Mouse (Mus musculus): Measurements from ENCODE around the gene Dapk1.

Dapk1 gene

DNA sequence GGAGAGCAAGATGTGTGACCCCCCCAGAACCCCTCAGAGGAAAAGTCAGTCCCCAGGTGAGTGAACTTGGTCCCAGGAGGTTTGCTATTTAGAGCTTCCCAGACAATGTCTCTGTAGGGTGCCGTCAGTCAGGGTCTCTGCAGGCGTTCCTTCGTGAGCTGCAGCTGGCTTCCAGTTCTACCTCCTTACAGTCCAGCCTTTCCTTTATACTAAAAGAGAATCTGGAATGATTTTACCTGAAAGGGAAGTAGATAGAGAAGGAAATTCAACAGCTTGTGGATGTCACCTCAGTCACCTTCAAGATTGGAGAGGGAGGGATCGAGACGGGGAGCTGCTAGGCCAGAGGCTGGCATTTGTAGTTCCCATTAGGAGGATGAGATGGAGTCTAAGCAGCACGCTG is 14.3 kb downstream of the Dapk1 start:
- DNase-seq: no peak

GRCm38 (mm10) chr13:60618287-60618686 is 16.5 kb downstream of the Dapk1 start:
- DNase-seq: no peak

GRCm38 (mm10) chr13:60619723-60620122 is 18.0 kb downstream of the Dapk1 start:
- DNase-seq: no peak

- no peak for DNase-seq
Measured at GRCm38 (mm10) chr13:60621411-60621965, 19.7 kb downstream of the Dapk1 start.

DNA sequence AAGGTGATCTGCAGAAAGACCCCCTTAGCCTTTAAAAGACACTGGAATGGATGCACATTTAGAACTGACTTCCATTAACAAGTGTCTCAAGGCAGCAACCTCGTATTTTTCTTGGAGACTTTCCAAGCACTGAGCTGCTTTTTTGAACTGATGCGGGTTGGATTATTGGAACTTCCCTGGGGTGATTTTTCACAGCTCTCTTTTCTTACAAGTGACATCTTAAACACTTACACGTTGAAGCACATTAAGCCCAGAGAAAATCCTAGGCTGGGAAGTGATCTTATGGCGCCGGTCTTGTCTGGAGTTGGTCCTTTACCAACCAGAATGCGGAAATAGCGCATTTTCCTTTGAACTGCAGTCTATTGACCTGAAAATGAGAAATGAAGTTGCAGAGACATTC is 23.8 kb downstream of the Dapk1 start:
- no peak for DNase-seq

DNA sequence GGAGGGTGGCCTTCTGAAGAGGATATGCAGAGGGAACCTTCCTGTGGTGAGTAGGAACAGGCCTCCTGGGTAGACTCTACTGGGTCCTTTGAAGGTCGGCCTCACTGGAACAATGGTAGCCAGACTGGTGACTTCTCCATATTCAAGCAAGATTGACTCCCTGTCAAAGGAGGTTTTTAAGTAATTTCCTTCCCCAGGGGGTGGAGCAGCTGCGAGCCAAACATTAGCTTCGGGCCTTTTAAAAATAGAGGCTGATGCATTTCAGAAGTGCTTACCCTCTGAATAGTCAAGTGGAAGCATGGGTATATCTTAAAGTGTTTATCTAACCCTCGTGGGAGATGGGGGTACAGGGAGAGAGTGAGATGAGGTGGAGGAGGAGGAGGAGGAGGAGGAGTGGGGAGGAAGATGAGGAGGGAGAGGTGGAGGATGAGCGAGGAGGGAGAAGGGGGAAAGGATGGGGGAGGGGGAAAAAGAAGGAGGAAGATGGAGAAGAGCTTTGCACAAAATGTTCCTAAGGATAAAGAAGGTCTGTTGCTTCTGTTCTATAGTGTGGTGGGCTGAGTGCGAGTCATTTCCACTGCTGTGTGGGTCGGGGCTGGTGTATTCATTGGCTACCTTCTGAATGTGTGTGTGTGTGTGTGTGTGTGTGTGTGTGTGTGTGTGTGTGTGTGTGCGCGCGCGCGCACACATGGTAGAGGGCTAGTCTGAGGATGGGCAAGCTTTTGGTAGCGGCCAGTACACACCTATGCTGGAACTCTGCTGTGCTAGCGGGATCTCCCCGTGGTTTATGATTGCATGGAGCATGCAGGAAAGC is 26.3 kb downstream of the Dapk1 start:
- no peak for DNase-seq

DNA sequence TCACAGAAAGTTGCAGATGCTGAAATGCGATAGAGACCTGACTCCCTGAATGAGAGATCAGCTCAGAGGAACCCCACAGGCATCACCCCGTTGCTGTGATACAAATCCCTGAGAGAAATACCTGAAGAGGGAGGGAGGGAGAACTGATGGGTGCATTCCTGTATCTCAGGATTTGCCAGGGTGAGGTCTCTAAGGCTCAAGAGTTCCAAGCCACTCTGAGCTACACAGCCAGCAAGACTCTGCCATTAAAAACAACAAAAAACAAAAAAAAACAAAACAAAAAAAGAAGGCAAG is 26.9 kb downstream of the Dapk1 start:
- DNase-seq: no peak

DNA sequence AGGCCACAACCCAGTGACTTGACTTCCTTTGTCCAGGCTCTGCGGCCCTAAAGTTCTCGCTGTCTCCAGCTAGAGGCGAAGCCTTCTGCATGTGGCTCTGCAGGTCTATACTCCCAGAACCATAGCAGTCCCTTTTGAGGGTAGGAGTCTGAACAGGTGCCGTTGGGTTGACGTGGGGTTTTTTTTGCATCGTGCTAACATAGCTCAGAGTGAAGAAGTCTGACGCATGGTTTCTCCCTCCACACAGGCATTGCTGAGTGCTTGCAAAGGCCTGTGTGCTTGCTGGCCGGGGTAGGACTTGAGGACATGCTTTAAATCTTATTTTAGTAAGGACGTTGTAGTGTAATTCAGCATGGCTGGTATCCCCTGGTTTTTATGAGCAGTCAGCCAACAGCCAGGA is 27.7 kb downstream of the Dapk1 start:
- DNase-seq: no peak

DNA sequence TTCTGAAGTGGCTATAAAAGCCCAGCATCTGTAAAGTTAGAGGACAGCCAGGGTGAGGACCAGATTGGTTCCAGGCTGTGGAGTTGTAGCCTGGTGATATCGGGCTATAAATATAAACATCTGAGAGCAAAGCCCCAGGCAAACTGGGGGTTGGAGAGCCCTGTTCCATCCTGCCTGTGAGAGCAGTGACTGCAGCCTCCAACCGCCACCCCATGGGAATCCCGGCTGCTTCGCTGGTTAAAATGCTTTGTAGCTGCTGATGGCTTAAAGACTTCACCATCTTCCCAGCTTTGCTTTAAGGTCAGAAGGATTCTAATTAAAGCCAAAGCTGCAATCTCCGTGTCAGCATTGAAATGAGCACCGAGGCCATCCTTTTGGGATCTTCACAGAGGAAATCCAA is 32.2 kb downstream of the Dapk1 start:
- no peak for DNase-seq

DNA sequence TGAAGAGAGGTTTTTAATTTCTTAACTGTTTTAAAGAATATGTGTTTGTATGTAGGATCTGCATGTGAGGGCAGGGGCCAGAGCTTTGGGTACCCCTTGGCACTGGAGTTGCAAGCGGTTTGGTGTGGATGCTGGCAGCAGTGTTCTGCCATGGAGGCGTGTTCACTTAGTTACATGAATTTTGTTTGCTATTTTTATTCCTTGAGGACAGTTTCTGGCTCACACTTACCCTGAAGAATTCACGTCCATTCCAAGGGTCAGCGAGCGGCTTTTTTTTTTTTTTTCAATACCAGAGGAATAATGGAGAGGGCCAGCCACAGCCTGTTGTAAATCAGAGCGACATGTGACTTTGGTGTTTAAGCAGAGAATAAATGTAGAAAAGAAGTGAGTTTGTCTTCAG is 33.9 kb downstream of the Dapk1 start:
- DNase-seq: no peak

DNA sequence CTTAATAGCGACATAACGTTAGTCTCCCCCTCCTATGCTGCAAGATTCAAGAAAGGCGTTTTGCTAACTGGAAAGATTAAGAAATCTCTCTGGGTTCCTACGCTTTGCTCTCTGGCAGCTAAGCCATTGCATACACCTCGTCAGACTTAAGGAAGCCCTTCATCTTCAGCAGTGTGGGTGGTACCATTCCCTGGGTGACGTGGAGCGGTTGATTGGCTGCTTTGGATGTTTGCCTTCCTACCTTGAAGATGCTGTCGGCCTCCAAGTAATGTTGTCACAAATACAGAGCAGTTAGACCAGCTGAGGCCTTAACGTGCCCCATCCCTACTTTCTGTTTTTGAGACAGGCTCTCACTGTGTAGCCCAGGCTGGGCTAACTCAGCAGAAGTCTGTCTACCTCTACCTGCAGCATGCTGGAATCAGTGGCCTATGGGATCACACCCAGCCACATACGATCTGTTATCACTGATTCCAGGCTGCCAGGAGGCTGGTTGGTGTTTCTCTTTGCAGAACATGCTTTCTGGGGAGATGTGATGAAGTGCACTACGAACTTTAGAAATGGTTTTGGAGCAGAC is 37.8 kb downstream of the Dapk1 start:
- DNase-seq: no peak

DNA sequence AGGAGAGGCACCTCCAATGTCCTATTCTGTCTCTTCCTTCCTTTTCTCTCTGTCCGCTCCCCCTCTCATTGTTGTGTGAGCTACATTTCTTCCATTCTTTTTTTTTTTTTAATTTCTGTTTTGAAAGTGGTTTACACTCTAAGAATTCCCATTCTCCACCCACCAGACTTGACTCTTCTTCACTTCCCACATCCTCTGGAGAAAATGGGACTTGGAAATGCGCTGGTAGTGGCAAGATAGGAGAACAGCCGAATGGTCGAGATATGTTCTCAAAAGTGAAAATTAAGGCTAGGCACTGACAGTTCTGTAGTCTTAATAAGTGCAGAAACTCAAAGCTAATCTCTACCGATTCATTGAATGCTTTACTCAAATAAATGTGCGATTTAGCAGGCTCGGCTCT is 38.7 kb downstream of the Dapk1 start:
- DNase-seq: no peak

- DNase-seq: no peak
Measured at GRCm38 (mm10) chr13:60644457-60644889, 42.7 kb downstream of the Dapk1 start.

DNA sequence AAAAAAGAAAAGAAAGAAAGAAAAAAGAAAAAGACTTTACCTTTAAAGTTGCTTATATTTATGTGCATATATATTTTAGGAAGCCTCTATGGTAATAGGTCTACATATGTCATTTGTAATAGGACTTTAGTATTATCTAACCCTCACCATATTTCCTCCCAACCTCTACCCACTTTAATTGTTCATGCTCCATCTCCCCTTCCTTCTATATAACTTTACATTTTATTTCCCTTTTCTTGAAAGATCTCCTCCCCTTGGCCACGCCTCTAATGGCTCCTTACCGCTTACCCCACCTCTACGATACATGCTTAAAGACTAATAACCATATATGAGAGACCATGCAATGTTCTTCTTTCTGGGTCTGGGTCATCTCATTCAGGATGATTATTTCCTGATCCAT is 45.0 kb downstream of the Dapk1 start:
- DNase-seq: no peak

- DNase-seq: no peak
Measured at GRCm38 (mm10) chr13:60648350-60648749, 46.6 kb downstream of the Dapk1 start.

- no peak for DNase-seq
Measured at GRCm38 (mm10) chr13:60650000-60650399, 48.3 kb downstream of the Dapk1 start.

DNA sequence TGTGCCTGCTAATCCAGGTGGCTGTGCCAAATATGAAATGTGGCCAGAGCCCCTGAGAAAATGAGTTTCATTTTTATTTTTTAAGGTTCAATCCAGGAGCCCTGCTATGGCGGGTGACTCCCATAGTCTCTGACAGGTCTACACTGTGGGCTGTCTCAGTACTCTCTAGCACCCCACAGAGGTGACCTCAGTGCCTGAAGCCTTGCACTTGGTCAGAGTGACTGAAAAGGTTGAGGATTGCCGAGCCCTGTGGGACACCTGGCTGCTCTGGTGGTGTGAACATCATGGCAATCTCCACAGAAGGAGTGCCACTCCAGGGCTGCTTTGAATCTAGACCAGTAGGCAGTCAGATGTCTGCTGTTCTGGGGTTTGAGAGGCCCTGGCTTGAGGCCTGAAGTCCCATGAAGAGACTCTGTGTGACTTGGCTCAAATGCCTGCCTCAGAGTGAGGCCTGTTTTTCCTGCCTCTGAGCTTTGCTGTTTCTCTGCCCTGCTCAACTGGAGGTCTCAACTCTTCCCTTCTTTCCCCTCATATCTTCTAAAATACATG is 52.3 kb downstream of the Dapk1 start:
- no peak for DNase-seq

GRCm38 (mm10) chr13:60655246-60655645 is 53.5 kb downstream of the Dapk1 start:
- no peak for DNase-seq

- no peak for DNase-seq
Measured at GRCm38 (mm10) chr13:60659600-60659999, 57.9 kb downstream of the Dapk1 start.

DNA sequence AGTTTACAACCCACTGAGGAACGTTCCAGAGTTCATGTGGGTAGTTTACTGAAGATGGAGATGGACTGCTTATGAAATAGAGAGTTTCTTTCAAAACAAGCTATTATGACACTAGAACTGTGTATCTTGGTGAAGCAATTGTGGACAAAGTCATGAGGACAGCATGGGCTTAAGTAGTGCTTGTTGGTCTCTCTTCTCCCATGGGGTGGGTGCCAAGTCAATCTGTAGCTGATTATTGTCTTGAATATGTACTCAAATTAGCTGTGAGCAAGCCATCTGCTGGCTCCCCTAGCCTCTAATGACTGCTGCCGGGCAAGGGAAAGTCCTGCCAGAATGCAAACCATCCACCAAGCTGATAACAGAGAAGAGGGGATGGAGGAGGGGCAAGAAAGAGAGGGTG is 58.3 kb downstream of the Dapk1 start:
- DNase-seq: no peak

DNA sequence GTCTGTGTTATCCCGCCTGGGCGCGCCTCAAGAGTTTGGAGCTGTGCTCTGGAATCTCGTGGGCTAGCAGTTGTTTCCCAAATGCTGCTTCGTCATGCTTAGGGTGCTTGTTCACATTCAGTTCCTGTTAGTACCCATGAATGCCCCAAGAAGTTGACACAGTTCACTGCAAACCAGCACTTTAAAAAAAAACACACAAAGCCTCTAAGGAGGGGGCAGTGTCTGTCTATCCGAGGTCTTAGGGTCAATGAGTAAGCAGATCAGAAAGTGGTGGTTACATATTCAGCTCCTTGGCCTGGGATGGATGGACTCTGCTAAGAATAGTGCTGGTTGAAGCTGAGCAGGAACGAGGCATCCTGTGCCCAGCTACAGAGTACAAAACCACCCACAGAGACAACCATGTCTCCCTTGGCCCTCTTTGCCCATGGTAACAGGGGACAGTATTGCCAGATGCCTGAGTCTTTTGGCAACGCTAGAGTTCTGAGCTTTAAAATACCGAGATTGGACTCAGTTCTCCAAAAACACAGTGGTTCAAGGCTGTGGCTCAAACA is 59.0 kb downstream of the Dapk1 start:
- no peak for DNase-seq

GRCm38 (mm10) chr13:60662493-60663177 is 60.9 kb downstream of the Dapk1 start:
- no peak for DNase-seq

- DNase-seq: no peak
Measured at GRCm38 (mm10) chr13:60664058-60664457, 62.3 kb downstream of the Dapk1 start.
